ENCODE assay signal across 16 mouse cellular contexts in genomic region chr16:43260862-43261261, GRCm38 (mm10).
"Had no signal": no experiment of that assay in that cellular context is flagged by ENCODE, and none has a peak within 500 bp of the region (broad histone marks: within the 10 kb centered on the region; RNA-seq: fewer than 3 reads in every experiment).

No protein-coding gene starts in this region.

- H3K4me2 ChIP-seq: neural tube, embryonic 13.5 days; neural tube, embryonic 15.5 days; stomach, embryonic 15.5 days had no signal

- H3K9ac ChIP-seq: neural tube, embryonic 13.5 days; neural tube, embryonic 15.5 days; stomach, embryonic 15.5 days had no signal

- H3K4me1 ChIP-seq: neural tube, embryonic 13.5 days; neural tube, embryonic 15.5 days; stomach, embryonic 15.5 days had no signal

- H3K27me3 ChIP-seq: neural tube, embryonic 13.5 days; neural tube, embryonic 15.5 days; stomach, embryonic 15.5 days had no signal

- H3K4me3 ChIP-seq: neural tube, embryonic 13.5 days; neural tube, embryonic 15.5 days; stomach, embryonic 15.5 days had no signal

- H3K27ac ChIP-seq: neural tube, embryonic 13.5 days; neural tube, embryonic 15.5 days; stomach, embryonic 15.5 days; stomach, postnatal 0 days had no signal

- H3K9me3 ChIP-seq: neural tube, embryonic 13.5 days; neural tube, embryonic 15.5 days; stomach, embryonic 15.5 days had no signal

- H3K36me3 ChIP-seq: neural tube, embryonic 13.5 days; neural tube, embryonic 15.5 days; stomach, embryonic 15.5 days had no signal

- DNase-seq: retina, postnatal 1 day; right cerebral cortex, adult 18-20 months; right cerebral cortex, postnatal 14 days; right cerebral cortex, postnatal 25 days; right cerebral cortex, postnatal 4 days; spleen, adult 18-20 months; thymus, adult 18-20 months; thymus, adult 2 months; thymus, postnatal 14 days; thymus, postnatal 25 days; thymus, postnatal 36 days; thymus, postnatal 4 days had no signal
